Mouse (Mus musculus) induced T-regulatory cell, adult 2 months (primary cell): Measurements from ENCODE around the gene Mocs1.

Experiments used
- DNase-seq: peaks from one replicate; pipeline ENCODE4 v3.0.0-alpha.2; 2012; ENCODE audit warnings: low read depth

Gene Mocs1

DNA sequence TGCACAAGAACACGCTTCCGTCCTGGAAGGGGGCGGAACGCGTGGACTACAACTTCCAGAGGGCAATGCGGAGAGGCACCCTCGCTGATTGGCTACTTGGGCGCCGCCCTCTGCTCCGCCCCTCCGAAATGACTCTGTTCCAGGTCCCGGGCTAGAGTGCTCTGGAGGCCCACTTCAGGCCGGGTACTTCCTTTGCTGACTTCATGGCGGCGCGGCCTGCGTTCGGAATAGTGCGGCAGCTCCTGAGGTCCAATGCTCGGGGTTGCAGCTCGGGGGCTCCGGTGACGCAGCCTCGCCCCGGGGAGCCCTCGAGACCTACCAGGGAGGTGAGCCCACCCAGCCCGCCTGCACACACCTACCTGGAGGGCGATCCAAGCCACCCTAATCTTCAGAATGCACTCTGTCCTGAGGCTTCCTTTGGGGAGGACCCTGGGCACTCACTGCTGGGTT lies at the start of gene Mocs1:
Gene Mocs1 (plus strand): TSS at position 124 of the 450 bp plus-strand sequence.
- peak; percentile 96 for DNase-seq

DNA sequence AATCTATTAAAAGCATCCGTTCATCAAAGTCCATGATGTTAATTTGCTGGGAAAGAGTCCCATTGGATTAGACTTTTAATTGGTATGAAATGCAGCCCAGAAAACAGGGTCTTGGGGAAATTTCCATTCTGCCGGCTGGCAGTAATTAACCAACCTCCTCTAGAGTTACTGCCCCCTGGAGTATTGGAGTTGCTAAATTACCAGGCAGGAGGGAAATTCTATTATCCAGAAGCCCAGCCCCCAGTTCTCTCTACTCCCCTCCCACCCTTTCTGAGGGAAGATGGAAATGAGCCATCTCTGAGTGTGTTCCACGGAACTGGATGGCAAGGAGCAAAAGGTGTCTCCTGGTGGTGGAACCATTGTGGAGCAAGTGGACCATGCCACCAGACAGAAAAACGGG lies 48.5 kb upstream of the Mocs1 start:
- no peak for DNase-seq

DNA sequence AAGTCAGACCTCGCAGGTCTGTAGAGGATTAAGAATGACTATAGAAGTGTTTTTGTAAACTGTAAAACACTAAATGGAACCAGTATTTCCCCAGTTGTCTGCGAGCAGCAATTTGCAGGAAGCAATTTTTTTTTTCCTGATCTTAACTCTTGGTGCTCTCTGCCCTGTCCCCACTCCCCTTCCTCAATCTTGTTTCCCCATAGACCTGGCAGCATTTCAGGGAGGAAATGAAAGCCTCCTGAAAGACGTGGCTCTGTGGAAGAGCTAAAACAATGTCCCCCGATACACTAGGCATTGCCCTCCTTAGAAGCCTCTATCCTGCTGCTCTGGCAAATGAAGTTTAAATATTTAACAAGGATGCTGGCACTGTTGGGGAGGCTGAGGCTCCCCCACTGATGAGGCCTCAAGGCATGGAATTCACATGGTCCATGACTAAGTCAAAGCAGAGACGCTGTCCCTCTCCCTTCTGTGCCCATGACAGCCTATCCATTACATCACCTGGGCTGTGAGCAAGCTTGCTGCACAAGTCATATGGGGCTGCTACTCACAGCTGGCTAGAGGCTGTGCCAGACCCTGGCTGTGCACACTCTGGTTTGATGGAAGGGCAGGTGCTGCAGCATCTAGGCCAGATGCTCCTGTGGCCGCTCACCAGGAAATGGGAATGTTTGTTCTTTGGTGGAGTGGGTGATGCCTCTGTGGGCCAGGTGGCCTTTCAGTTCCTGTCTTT lies 43.8 kb upstream of the Mocs1 start:
- no peak for DNase-seq

DNA sequence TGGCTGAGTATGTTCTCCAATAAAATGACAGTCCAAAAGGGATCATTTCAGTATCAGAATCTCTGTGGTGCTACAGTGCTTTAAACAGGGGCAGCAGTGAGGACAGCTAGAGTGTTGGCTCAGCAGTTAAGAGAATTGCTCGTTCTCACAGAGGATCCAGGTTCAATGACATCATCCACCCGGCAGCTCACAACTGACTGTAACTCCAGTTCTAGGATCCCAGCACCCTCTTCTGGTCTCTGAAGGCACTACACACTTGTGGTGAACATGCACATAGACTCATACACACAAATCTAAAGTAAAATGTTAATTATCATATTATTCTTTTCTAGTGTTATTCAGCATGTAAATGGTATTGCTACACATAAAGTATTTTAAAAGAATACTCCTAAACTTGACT lies 40.4 kb upstream of the Mocs1 start:
- DNase-seq, result no peak

DNA sequence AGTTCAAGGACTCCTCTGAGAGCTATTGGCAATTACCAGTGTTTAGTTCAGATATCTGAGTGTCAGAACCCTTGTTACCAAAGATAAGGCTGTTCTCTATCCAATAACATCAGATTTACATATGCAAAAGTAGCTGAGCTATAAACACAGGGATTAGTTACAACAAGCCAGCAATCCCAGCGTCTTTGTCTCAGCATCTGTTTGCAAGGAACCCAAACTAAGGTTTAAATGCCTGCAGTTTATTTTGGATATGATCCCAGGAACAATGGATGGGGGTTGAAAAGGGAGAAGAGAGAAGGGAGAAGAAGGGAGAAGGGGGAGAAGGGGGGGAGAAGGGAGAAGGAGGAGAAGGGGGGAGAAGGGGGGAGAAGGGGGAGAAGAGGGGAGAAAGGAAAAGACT lies 35.4 kb upstream of the Mocs1 start:
- DNase-seq, result no peak

DNA sequence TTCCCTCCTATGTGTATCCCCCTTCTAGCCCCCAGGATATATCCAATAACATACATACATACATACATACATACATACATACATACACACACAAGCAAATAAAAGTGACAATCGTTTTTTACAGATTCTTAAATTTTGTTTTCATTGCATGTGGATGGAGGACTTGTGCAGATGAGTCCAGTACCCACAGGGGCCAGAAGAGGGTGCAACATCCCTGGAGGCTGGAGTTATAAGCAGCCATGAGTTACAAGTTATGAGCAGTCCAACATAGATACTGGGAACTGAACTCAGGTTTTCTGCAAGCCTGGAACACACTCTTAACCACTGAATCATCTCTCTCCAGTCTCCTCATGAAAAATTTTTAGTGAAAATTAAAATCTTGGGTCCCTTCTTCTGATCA lies 33.3 kb upstream of the Mocs1 start:
- DNase-seq, result no peak

DNA sequence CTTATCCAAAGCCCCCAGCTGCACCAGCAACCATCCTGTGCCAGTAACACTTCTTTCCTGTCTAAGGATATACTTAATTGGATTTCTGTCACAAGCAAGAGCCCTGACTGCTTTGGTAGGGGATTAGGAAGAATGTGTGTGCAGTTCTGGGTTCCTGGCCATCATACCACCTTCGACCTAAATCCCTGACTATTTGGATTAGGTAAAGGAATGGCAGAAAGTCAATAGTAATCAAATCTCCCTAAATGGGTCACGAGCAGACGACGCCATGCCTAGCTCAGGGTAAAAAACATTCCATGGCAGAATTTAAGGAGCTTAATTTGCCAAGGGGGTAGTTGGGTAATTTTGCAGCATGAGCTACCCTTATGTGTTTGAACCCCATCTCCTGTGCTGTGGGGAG lies 28.6 kb upstream of the Mocs1 start:
- no peak for DNase-seq

DNA sequence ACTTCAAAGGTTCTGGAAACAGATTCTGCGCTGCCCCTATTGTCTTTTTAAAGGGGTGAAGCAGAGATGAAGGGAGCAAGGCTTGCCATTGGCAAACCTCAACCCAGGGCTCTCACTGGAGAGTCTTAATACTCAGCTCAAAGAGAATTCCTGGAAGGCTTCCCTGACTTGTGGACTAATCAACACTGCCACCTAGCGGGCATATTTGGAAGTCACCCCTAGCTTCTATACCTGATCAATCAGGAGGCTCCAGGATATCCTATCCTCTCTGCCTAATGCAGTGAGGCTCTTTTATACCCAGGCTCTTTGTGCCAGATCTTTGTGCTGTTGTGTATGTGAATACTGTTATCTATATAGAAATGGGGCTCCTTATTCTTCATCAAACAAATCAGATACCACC lies 28.0 kb upstream of the Mocs1 start:
- peak; percentile 76 for DNase-seq

DNA sequence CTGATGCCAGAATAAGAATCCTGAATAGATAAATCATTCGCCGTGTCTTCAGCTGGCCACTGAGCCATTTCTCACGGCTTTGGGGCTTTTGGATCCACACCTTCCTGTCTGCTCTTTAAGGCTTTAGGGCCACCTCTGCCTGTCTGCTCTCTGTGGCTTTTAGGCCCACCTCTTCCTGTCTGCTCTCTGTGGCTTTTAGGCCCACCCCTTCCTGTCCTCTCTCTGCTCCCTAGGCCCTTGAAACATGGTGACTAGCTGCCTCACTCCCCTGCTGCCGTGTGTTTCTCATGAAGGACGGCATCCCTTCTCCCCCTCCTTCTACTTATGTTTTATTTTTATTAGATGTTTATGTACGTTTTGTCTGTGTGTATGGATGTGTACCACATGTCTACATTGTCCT lies 25.0 kb upstream of the Mocs1 start:
- DNase-seq, result peak; percentile 52

DNA sequence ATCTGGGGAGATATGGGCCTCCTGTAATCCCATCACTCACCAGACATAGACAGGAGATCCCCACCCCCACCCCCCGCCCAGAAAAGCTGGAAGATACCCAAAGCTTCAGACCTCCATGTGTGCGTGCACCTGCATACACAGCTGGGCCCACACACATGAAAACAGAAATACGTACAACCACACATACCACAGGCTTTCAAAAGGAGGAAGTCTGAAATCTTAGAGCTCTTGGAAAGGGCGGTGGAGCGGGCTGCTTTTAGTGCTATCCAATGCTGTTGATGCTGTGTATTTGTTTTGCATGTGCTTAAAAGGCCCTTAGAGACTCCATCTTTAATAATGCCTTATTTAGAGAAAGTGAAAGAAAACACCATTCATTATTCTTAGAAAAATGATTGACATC lies 22.2 kb upstream of the Mocs1 start:
- no peak for DNase-seq

DNA sequence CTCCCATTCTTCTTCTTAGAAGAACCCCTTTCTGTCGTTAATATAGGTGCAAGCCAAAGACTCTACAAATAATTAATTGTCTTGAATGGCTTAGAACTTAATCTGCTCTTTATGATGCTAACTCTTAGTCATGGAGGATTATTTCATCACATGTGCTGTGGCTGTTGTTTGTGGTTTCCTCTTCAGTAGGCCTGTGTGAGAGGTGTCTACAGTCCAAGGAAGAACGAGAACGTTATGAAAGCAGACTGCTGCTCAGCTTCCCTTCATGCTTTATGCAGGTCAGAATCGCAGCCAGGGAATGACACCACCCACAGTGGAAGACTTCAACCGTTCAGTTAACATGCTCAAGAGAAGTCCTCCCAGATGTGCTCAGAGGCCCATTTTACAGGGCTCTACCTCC lies 15.2 kb upstream of the Mocs1 start:
- no peak for DNase-seq

DNA sequence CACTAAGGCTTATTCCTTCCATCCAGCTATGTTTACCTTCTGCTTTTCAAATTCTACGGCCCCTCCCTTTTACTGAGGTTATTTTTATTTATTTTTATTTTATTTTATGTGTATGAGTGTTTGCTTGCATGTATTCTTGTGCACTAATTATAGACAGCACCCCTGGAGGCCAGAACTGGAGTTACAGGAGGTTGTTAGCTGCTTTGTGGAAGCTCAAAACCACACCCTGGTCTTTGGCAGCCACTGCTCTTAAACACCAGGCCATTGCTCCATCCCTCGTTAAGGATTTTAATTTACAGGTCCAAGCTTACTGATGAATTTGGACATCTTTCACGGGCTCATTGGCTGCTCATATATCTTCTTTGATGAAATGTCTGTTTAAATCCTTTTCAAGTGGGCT lies 14.6 kb upstream of the Mocs1 start:
- peak; percentile 52 for DNase-seq

DNA sequence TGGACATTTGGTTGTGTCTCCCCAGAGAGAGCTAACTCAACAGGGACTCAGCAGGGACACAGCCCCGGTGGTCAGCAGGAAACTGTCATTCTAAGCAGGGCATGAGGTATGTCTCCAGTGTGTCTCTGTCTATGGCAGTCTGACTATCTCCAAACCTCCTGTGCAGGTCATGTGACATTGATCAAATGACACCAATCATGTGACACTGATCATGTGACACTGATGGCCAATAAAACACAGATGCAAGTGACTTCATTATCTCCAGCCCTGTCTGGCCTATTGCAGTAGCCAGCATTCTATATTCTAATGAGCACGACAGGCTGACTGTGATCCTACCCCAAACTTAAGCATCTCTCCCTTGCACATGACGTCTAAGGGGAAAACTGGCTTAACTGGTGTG lies 11.9 kb upstream of the Mocs1 start:
- DNase-seq, result no peak

DNA sequence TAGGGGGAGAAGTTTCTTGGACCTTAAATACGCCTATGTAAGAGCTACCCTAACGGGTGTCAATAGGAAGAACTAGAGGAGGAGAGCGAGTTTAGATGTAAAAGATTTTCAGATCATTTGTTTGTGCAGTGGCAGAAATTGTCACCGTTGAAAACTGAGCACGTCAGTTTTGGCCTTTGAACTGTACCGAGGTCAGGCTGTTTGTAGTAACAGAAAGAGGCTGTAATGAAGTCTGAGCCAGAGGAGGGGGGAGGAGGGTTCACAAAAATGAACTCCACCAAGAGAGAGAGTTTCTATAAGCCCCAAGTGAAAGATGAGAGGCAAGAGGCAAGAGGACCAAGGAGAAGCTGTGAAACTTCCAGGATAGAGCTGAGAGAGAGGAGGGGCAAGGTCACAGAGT lies 8.3 kb upstream of the Mocs1 start:
- no peak for DNase-seq

DNA sequence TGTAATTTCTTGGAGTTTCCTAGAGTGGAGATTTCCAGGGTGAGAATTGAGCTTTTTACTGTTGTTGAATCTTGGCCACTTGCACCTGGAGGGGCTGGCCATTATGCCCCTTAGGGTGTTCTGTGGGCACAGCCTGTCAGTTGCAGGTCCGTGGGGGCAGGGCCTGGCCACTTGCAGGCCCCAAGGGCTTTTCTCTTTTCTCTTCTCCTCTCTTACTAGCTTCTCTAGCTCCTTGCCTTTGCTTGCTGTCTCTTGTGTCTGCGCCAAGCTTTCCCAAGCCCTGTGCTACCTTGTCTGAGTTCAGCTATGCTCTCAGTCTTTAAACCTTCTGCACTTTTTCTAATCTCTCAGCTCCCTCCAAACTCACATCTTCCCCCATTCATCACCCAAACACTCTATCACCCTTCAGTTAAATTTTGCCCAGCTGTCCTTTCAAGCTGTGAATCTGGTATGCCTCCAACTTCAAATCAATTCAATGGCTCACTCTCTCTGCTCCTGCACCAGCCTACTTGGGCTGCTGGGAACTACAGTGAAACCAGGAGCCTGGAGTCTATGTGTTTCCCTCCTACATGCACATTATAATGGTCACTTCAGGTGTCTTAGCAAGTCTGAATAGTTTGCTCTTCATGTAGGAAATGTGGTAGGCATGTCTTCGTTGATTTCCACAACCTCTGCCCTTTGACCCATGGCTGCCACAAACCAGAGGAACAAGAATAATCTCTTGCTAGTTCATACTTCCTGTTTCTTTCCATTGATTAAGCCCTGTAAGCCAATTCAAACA lies 5.7 kb upstream of the Mocs1 start:
- DNase-seq, result no peak

DNA sequence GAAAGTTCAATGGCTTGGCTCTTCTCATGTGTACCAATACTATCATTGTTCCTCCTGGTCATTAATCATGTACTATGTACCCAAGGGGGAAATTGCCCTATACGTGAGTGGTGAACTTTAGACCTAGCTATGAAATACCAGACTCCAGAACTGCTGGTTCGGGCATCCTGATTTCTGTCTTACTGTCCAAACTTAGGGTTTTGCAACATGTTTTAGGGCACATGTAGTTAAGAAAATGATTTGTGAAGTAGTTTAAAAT lies 5.2 kb upstream of the Mocs1 start:
- no peak for DNase-seq

DNA sequence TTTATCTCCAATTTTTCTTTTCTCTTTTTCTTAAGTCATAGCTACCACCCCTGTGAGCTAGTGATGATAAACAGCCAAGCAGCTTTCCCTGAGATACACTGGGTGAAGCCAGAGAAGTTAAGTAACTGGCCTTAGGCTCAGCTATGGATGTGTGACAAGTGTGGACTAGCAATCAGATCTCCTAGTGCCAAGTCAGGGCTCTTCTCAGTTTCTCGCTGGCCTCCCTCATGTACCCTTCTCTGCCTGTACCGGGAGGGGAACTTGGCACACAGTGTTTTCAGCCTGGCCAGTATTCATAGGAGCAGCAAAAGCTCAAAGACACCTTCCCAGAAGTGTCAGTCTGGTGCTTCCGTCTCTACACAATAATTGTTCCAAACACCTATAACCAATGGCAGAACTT lies 4.3 kb upstream of the Mocs1 start:
- DNase-seq, result no peak

DNA sequence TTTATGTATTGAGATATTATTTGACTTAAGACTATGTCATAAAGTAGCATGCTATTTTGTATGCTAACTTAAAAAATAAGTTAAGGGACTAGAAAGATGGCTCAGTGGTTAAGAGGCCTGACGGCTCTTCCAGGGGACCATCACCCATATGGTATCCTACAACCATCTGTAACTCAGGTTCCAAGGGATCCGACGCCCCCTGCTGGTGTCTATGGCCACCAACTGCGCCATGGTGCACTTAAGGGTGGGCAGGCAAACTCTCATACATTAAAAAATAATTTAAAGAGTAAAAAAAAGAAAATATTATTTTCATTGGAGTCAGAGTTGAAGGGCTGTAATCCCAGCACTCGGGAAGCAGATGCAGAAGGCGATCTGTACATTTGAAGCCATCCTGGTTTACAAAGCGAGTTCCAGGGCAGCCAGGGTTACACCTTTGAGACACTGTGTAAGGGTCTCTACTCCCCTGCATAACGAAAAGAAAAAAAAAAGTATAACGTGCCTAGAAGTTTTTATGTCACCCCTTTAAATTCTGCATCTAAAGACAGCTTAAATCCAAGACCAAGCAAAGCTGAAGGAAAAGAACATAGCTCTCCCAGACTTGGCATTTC lies 427 bp upstream of the Mocs1 start:
- DNase-seq, result peak; percentile 52

DNA sequence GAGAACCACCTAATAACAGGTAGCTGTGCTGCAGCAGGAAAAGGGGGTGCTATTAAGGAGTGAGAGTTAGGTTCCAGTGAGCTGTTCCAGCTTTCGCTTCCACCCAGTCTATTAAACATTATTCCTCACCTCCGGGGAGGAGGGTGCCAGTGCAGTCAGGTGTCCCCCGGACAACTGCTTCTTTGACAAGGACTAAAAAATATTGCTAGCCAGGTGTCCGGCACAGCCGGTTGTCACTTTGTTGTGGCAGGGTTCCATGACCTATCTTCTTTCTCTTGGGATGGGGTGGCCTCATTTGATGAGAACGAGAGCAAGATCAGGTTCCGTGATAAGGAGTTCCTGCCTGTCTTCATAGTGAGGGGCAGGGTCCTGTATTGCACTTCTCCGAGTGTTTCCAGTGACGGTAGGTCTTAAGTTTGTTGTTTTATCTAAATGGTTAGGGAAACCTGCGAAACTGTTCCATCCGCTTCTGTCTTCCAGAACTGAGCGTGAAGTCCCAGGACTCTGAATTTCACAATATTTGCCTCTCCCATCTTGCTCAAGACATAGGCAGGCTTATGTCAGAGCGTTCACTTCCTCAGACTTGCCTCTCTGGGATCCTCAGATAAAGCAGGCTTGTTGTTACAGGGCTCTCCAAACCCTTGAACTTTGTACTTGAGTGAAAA lies 721 bp downstream of the Mocs1 start:
- DNase-seq, result peak; percentile 48

DNA sequence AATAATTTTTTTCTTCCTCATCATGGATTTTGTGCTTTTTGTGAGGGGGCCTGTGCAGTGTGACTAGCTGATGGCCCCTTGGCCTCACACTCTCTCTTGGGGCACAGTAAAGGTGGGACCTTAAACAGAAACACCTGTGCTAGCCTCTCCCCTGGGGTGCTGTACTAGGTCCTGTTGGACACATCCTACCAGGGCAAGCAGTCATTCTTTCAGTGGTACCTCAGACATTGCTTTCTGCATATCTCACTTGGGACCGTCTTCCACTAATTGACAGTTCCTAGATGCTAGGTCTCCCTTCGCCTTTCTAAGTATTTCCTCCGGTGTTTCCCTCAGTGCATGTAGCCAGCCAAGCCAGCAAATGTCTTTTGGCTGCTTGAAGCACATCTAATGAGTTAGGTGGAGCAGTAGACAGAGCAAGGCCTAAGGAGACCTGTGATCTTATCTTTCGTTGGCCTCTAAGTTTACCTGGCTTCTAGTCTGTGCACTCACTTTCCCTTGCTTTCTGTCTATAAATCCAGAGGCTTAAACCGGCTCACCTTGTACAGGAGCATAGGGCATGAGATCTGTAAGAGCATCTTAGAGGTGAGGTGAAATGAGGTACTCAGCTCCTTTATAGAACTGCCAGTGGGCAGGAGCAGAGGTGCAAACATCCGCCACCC lies 1.4 kb downstream of the Mocs1 start:
- peak; percentile 14 for DNase-seq

DNA sequence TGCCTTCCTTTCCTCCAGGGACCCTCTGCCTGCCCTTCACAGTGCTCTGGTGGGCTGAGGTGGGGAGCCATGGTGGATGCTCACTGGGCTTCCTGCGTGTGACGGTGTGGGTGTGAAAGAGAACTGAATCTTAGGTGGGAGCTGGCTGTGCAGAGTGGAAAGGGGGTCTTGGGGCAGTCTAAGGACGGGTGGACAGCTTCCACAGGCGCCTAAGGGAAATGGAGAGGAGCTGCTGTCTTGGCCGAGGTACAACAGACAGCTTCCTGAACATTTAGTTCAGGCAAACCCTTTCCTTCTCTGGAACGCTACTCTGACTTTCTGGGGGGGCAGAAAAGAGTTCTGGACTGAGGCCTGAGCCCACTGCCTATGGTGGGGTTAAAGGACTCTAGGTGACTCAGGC lies 2.0 kb downstream of the Mocs1 start:
- DNase-seq, result no peak

DNA sequence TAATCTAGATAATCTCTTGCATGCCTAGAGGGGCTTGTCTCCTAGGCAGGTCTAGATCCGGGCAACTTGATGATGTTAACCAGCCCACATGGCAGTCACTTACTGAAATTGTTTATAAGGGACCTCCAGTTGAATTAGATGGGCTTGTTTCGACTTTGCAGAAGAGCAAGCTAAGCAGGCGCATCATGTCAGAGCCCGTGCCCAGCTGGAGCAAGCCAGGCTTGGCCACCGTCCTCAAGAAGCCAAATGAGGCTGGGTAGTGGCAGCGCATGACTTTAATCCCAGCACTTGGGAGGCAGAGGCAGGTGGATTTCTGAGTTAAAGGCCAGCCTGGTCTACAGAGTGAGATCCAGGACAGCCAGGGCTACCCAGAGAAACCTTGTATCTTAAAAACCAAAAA lies 3.0 kb downstream of the Mocs1 start:
- no peak for DNase-seq
